8 mouse cellular contexts compared by ENCODE assay signal in genomic region chr3:96500691-96501265, GRCm38 (mm10). TPM values are rescaled to one million over a fixed set of nuclear protein-coding genes. Genes with fewer than 3 reads are reported as not detected.
DNase-seq lines count a peak whose midpoint lies in the region; ATAC-seq and TF ChIP-seq lines count a peak whose summit lies in the region.

No protein-coding gene starts in this region.

- peak overlapping the region; percentile 73 for H3K4me2 ChIP-seq in heart, embryonic 12.5 days
- H3K4me2 ChIP-seq in kidney, postnatal 0 days (ENCODE audit: low read length) = peak overlapping the region; percentile 81
- peak overlapping the region; percentile 97 for H3K4me2 ChIP-seq in liver, embryonic 11.5 days
- H3K4me2 ChIP-seq in myocyte (ENCODE audit: low read depth) = peak overlapping the region; percentile 88

- H3K27ac ChIP-seq in heart, embryonic 12.5 days (ENCODE audit: poor library complexity, severe bottlenecking) = peak overlapping the region; percentile 90
- peak overlapping the region; percentile 95 for H3K27ac ChIP-seq in kidney, postnatal 0 days
- H3K27ac ChIP-seq in liver, embryonic 11.5 days (ENCODE audit: low read depth, low read length) = peak overlapping the region; percentile 66; the same call in 1 of the 2 replicates

- H3K9ac ChIP-seq in heart, embryonic 12.5 days = peak overlapping the region; percentile 84
- peak overlapping the region; percentile 74 for H3K9ac ChIP-seq in kidney, postnatal 0 days (ENCODE audit: low read depth, low read length)
- H3K9ac ChIP-seq in liver, embryonic 11.5 days (ENCODE audit: low read depth, low read length) = peak overlapping the region; percentile 73

- TF ChIP-seq POLR2A in myocyte (IDR thresholded peaks at IDR 0.05; ENCODE audit: insufficient read length, low read depth) = no peak

- no peak for TF ChIP-seq CTCF in kidney, postnatal 0 days (IDR thresholded peaks at IDR 0.05; ENCODE audit: low read depth)

- peak; percentile 72 for ATAC-seq in heart, embryonic 12.5 days (ENCODE audit: insufficient number of reproducible peaks, low FRiP score)
- peak; percentile 70 for ATAC-seq in kidney, postnatal 0 days (replicated peaks; ENCODE audit: low FRiP score, low read depth)
- peak; percentile 70 for ATAC-seq in liver, embryonic 11.5 days (replicated peaks; ENCODE audit: low FRiP score)

- H3K9me3 ChIP-seq in erythroblast, embryonic 14.5 days (ENCODE audit: control insufficient read depth, low read length) = no peaks in the 10 kb centered on the region
- H3K9me3 ChIP-seq in heart, embryonic 12.5 days (replicated peaks) = no peaks in the 10 kb centered on the region
- no peaks in the 10 kb centered on the region for H3K9me3 ChIP-seq in kidney, postnatal 0 days (replicated peaks; ENCODE audit: low read length)
- no peaks in the 10 kb centered on the region for H3K9me3 ChIP-seq in liver, embryonic 11.5 days (ENCODE audit: control insufficient read depth, low read length)

- peaks cover 62% of the 10 kb centered on the region for H3K4me1 ChIP-seq in erythroblast, embryonic 14.5 days (ENCODE audit: control insufficient read depth)
- H3K4me1 ChIP-seq in heart, embryonic 12.5 days (replicated peaks) = no peaks in the 10 kb centered on the region
- H3K4me1 ChIP-seq in kidney, postnatal 0 days (replicated peaks; ENCODE audit: insufficient read depth, low read length) = 0 out of 2 replicates have a peak, but pooled peaks cover 3% of the 10 kb centered on the region
- H3K4me1 ChIP-seq in liver, embryonic 11.5 days (replicated peaks; ENCODE audit: control insufficient read depth, insufficient read depth, low read length) = peaks cover 3% of the 10 kb centered on the region; the same call in 1 of the 2 replicates

- no peaks in the 10 kb centered on the region for H3K27me3 ChIP-seq in erythroblast, embryonic 14.5 days (ENCODE audit: control insufficient read depth)
- H3K27me3 ChIP-seq in heart, embryonic 12.5 days (replicated peaks) = no peaks in the 10 kb centered on the region; the same call in 1 of the 2 replicates
- H3K27me3 ChIP-seq in kidney, postnatal 0 days (ENCODE audit: insufficient read depth, low read length) = no peaks in the 10 kb centered on the region
- no peaks in the 10 kb centered on the region for H3K27me3 ChIP-seq in liver, embryonic 11.5 days (replicated peaks; ENCODE audit: control insufficient read depth, insufficient read depth, low read length)
- H3K27me3 ChIP-seq in myocyte (ENCODE audit: control insufficient read depth, insufficient read depth, insufficient read length) = no peaks in the 10 kb centered on the region

- no peaks in the 10 kb centered on the region for H3K79me2 ChIP-seq in myocyte (ENCODE audit: control insufficient read depth, insufficient read depth)

- peak overlapping the region; percentile 88 for H3K4me3 ChIP-seq in erythroblast, embryonic 14.5 days (replicated peaks)
- peak overlapping the region; percentile 70 for H3K4me3 ChIP-seq in heart, embryonic 12.5 days
- peak overlapping the region; percentile 65 for H3K4me3 ChIP-seq in kidney, postnatal 0 days (replicated peaks; ENCODE audit: low read depth, low read length)
- peak overlapping the region; percentile 73 for H3K4me3 ChIP-seq in liver, embryonic 11.5 days (ENCODE audit: low read depth, low read length)
- H3K4me3 ChIP-seq in myocyte = peak overlapping the region; percentile 82

- WGBS in heart, embryonic 12.5 days = under 1% methylated on average over 19 of the region's 19 CpGs
- under 1% methylated on average over 19 of the region's 19 CpGs for WGBS in kidney, postnatal 0 days
- under 1% methylated on average over 19 of the region's 19 CpGs for WGBS in liver, embryonic 11.5 days

- peak; percentile 90 for DNase-seq in CD4-positive helper T cell, adult 2 months (ENCODE audit: low read depth, low spot score)
- peak; percentile 60 for DNase-seq in brain, embryonic 18.5 days (ENCODE audit: low read depth, low spot score)
- DNase-seq in kidney, postnatal 0 days (ENCODE audit: low spot score) = peak; percentile 83
- no peak for DNase-seq in liver, embryonic 11.5 days (ENCODE audit: low spot score)
- peak; percentile 89 to 94 for DNase-seq in spleen, postnatal 4 days (ENCODE audit: low spot score in 2 of 2)

- no peaks in the 10 kb centered on the region for H3K36me3 ChIP-seq in erythroblast, embryonic 14.5 days (ENCODE audit: control insufficient read depth)
- H3K36me3 ChIP-seq in heart, embryonic 12.5 days = no peaks in the 10 kb centered on the region
- no peaks in the 10 kb centered on the region for H3K36me3 ChIP-seq in kidney, postnatal 0 days (ENCODE audit: insufficient read depth, low read length)
- H3K36me3 ChIP-seq in liver, embryonic 11.5 days (ENCODE audit: control insufficient read depth, insufficient read depth, low read length) = no peaks in the 10 kb centered on the region
- H3K36me3 ChIP-seq in myocyte (ENCODE audit: control insufficient read depth, insufficient read depth) = no peaks in the 10 kb centered on the region

- H3ac ChIP-seq in myocyte (ENCODE audit: control insufficient read depth, insufficient read length) = no peak overlapping the region

TF ChIP-seq in myocyte, 11 proteins besides CTCF, POLR2A, EP300 and RAD21:
- TF ChIP-seq CEBPB (IDR thresholded peaks at IDR 0.05; ENCODE audit: insufficient read depth, poor library complexity, severe bottlenecking) (0 out of 2 replicates have a peak, but pooled peaks have one; percentile 8), USF1 (IDR thresholded peaks at IDR 0.05; ENCODE audit: low read depth) (no peak), TCF3 (IDR thresholded peaks at IDR 0.05; ENCODE audit: insufficient read length, low read depth) (no peak)
TF ChIP-seq in myocyte: peak in this region for 1.

RNA-seq across cellular contexts. Expression of gene Hfe2, which starts 24.2 kb away (rescaled TPM):
- not detected in 2 replicates for polyA plus RNA-seq in erythroblast, embryonic 14.5 days (2012)
- polyA plus RNA-seq in heart, embryonic 12.5 days (2016; fragmentation: Nextera tagmentation; extraction: Ambion mirVana) = 7.9 and 9.2 TPM in 2 replicates
- polyA plus RNA-seq in kidney, postnatal 0 days (2015; fragmentation: Nextera tagmentation; extraction: Ambion mirVana) = 0.07 and 0.10 TPM in 2 replicates
- 0.19 and 0.32 TPM in 2 replicates for polyA plus RNA-seq in liver, embryonic 11.5 days (2014; fragmentation: Nextera tagmentation; extraction: Ambion mirVana)
- 116 TPM for polyA plus RNA-seq in myocyte (2012; fragmentation: generic; extraction: Trizol)

RNA-seq across cellular contexts. Expression of gene BC107364, which starts 48.7 kb away (rescaled TPM):
- not detected in 2 replicates for polyA plus RNA-seq in erythroblast, embryonic 14.5 days (2012)
- polyA plus RNA-seq in heart, embryonic 12.5 days (2016; fragmentation: Nextera tagmentation; extraction: Ambion mirVana) = 0.72 and 0.87 TPM in 2 replicates
- 0.40 and 0.51 TPM in 2 replicates for polyA plus RNA-seq in kidney, postnatal 0 days (2015; fragmentation: Nextera tagmentation; extraction: Ambion mirVana)
- polyA plus RNA-seq in liver, embryonic 11.5 days (2014; fragmentation: Nextera tagmentation; extraction: Ambion mirVana) = not detected in 2 replicates
- not detected for polyA plus RNA-seq in myocyte (2012; fragmentation: generic; extraction: Trizol)

RNA-seq across cellular contexts. Expression of gene Txnip, which starts 57.0 kb away (rescaled TPM):
- polyA plus RNA-seq in erythroblast, embryonic 14.5 days (2012) = 0.76 and 1.4 TPM in 2 replicates
- polyA plus RNA-seq in heart, embryonic 12.5 days (2016; fragmentation: Nextera tagmentation; extraction: Ambion mirVana) = 144 and 150 TPM in 2 replicates
- 241 and 254 TPM in 2 replicates for polyA plus RNA-seq in kidney, postnatal 0 days (2015; fragmentation: Nextera tagmentation; extraction: Ambion mirVana)
- polyA plus RNA-seq in liver, embryonic 11.5 days (2014; fragmentation: Nextera tagmentation; extraction: Ambion mirVana) = 41.1 and 44.0 TPM in 2 replicates
- polyA plus RNA-seq in myocyte (2012; fragmentation: generic; extraction: Trizol) = 42.6 TPM

Comparison
In these comparisons a context has a peak if more than half of its experiments do, and no peak if none do; other contexts are left out.
1. RNA of gene Hfe2, which starts 24.2 kb away (polyA plus RNA-seq): 116 TPM in myocyte (single experiment); 7.9 to 9.2 TPM in heart, embryonic 12.5 days, 0.19 to 0.32 TPM in liver, embryonic 11.5 days, 0.07 to 0.10 TPM in kidney, postnatal 0 days and not detected in erythroblast, embryonic 14.5 days; every median in the first group is over 10 times any median in the second.
2. RNA of gene Txnip, which starts 57.0 kb away (polyA plus RNA-seq): 241 to 254 TPM in kidney, postnatal 0 days, 144 to 150 TPM in heart, embryonic 12.5 days, 42.6 TPM in myocyte (single experiment) and 41.1 to 44.0 TPM in liver, embryonic 11.5 days; 0.76 to 1.4 TPM in erythroblast, embryonic 14.5 days; every median in the first group is over 10 times any median in the second.
3. Peak in every context shown above with its lines, with median percentiles within 50 percentile points of each other: H3K4me3 ChIP-seq, ATAC-seq, H3K27ac ChIP-seq, H3K4me2 ChIP-seq and H3K9ac ChIP-seq.